Mouse (Mus musculus) 3T3-L1 (cell line): ENCODE results near the gene Zbtb24.
"Not testable (repeated sequence)": the region's sequence is repeated elsewhere in the genome, so short reads cannot be mapped to it uniquely, and the experiment has no call there.

ENCODE experiments used
- DNase-seq: peaks from one replicate; pipeline ENCODE4 v3.0.0-alpha.2; 2015; ENCODE audit warnings: low read depth, low spot score

The Zbtb24 gene

DNA sequence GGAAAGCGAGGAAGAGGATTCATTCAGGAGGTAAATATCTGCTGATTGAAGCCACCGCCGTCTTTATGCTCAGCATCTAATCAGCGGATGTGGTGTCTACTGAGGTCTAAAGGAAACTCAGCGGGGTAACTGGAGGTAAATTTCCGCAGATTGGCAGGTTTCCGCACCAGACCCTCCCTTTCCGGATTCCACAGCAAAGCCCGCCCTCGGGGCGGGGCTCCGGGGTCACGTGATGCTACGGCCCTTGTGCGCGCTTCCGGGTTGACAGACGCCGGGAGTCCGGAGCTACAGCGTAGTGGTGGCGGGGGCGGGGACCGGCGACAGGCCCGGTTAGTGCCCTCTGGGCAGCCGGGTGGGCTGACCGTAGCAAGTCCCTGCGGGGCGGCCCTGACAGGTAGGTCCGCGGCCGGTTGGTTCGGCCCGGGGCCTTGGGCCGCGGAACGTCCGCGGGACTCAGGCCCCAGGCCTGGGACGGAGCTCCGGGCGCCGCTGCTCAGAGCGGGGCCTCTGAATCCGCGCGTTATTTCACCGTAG lies at the start of gene Zbtb24:
Zbtb24 (plus strand) TSS at position 247 of the 534 bp plus-strand sequence.
- DNase-seq: peak; percentile 95

DNA sequence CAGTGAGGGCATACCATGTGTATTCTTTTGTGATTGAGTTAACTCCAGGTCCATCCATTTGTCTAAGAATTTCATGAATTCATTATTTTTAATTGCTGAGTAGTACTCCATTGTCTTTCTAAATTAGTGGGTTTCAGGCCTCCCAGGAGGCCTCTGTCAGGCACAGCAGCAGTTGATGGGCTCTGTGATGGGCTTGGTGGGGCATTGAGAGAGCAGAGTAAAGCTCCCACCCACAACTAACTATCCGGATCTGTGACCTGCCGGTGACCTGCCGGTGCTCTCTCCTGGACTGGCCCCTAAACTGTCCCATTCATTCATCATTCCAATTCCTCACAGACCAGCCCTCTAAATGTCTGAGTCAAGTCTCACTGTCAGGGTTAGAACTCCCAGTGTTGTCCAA lies 49.1 kb upstream of the Zbtb24 start:
- no peak for DNase-seq

DNA sequence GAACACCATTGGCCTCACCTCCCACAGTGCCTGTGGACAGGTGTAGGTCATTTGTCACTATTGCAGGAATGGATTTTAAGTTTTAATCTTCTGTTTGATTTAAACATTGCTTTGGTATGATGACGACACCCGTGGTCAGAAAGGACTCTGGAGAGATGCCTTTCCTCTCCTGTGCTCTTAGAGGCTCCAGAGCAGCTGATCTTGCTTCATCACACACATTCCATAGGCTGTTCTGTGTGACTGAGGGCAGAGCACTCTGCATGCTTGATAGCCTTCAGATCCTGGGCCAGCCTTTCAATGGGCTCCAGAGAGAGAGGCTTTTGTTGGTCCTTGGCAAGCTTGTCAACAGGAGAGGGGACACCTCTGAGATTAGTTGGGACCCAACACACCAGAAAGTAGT lies 46.8 kb upstream of the Zbtb24 start:
- DNase-seq: peak; percentile 8

DNA sequence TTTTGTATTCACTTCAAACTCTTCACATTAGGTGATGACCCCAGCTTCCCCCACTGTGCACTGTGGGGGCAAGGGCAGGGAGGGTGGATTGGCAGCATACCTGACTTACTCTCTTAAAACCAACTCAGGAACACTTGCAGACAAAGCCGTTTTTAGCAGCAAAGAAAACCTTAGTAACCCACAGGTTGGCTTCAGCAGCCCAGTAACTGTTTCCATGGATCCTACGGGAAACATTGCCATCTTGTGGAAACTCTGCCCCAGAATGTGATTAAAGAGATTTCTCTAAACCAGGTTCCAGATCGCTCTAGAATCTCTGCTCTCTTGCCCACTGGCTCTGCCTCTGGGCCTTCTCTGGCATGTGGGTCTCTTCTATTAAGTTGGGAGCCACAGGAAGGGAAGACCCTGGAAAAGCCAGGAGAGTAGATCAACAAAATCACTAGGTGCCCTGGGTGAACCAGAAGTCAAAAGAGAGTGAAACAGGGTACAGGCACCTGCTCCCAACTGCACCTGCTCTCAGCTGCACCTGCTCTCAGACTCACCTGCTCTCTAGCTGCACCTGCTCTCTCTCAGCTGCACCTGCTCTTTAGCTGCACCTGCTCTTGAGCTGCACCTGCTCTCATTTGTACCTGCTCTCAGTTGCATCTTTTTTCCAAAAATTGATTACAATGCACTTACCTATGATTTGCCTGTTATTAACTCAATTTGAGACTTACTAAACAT lies 46.1 kb upstream of the Zbtb24 start:
- peak; percentile 37 for DNase-seq

DNA sequence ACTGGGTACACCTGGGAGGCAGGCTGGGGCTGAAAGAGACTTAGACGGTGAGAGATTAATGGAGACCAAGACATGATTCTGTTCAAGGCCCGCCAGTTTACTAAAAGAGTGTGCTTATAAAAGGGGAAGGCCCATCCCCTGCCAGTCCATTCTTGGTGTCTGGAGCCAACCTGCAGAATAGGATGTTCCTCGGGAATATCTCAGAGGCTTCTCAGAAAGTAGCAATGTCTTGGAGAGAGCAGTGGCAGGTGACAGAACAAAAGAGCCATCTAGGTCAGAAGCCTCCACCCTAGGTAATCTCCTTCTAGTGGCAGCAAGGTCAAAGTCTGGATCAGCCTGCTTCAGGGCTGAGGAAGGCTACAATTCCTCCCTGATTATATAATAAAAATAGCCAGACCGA lies 40.0 kb upstream of the Zbtb24 start:
- DNase-seq: not testable (repeated sequence)

DNA sequence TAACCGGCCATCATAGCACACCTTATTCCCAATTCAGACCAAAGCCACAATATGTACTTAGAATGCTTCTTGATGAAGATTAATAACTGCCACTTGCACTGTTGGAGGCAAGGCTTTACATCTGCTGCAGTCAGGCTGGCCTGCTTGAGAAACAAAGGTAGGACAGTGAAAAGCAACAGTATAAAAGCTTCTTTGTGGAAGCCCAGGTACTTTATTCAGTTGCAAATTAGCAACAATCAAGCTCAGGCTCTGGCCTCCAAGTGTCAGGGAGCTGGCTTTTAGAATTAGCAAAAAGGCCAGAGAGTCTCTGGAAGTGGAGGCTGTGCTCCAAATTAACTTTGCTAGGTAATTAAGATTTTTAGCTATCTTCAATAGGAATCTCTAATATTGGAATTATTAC lies 39.4 kb upstream of the Zbtb24 start:
- DNase-seq: not testable (repeated sequence)

DNA sequence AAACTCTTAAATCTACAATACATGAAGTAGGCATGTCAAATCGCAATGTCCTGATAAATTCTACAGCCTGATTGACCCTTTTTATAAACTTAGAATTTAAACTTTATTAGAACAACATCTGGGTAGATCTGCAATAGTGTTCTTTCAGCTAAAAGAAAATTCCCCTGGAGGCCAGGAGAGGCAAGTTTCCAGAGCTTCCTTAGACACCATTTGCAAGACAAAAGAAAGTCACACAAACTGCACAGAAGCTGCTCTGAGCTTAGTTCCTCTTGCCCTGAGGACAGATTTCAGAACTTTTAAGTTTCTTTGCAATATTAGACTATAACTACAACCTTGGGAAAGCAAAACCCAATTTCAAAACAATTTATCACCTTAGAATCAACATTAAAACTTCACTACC lies 36.7 kb upstream of the Zbtb24 start:
- DNase-seq: not testable (repeated sequence)

DNA sequence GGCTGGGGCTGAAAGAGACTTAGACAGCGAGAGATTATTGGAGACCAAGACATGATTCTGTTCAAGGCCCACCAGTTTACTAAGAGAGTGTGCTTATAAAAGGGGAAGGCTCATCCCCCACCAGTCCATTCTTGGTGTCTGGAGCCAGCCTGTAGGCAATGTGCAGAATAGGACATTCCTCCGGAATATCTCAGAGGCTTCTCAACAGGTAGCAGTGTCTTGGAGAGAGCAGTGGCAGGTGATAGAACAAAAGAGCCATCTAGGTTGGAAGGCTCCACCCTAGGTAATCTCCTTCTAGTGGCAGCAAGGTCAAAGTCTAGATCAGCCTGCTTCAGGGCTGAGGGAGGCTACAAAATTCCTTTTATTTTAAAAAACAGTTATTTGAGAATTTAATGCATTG lies 34.8 kb upstream of the Zbtb24 start:
- not testable (repeated sequence) for DNase-seq

DNA sequence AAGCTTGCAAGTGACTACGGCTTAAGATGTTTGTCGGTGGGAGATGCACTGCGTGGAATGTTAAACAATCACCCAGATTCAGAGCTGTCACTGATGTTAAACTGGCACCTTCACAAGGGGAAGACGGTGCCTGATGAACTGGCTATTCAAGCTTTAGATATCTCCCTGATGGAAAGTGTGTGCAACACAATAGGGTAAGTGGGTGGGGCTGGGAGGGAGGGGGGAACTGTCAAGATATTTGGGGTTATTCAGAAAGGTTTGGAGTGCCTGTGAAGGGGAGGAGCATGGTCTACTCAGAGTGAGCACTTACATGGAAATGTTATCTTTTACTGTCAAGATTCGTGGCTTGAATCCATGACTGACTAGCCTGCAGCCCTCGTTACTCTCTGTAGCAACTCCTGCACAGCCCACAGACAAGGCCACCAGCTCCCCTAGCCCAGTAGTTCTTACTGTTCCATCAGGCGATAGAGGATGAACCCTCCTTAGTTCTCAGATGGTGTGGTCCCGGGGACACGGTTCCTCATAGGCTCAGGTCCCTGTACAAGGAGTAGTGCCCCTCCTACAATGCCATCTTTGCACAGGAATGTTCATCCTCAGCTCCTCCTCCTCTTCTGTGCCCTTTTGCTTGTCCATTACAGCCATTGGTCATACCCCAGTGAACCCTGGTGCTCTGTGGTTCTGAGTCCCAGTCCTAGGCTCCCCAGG lies 29.5 kb upstream of the Zbtb24 start:
- no peak for DNase-seq

DNA sequence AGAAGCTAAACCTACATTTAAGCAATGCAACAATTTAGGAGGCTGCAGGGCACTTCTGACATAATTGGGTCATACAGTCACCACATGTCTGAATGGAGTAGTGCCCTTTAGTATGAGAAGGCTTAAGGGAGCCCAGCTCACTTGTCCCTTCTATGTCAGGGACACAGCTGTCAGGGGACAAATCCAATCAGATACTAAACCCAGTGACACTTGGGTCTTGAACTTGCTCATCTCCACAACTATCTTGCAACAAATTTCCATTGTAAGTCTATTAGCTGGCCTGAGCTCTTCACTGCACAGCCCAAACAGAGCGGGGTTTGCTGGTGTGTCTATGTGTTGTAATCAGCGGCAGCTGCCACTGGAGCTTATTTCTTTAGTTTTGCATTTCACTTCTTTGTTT lies 26.5 kb upstream of the Zbtb24 start:
- DNase-seq: no peak

DNA sequence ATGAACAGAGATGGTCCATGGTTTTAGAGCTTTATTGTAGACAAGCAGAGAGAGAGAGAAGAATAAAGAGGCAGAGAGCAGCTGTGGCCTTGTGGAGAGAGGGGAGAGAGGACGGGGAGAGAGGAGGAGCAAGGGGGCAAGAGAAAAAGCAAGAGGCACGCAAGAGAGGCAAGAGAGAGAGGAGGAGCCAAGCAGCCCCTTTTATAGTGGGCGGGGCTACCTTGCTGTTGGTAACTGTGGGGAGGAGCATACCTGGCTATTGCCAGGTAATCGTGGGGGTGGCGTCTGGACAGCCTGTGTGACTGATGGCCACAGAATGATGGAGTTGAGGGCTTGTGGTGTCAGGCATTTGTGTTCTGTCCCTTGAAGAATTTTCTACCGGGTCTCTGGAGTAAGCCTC lies 23.8 kb upstream of the Zbtb24 start:
- DNase-seq: no peak

DNA sequence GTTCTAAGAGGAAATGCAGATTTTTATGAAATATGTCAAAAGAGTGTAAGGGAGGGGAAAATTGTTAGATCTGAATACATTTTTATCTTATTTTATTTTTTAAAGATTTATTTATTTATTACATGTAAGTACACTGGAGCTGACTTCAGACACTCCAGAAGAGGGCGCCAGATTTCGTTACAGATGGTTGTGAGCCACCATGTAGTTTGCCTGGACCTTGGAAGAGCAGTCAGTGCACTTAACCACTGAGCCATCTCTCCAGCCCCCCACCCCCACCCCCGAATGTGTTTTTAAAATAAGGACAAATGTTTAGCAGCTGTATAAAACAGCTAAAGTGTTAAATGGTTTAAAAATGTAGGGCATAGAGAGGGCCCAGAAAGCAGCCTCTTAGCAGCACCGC lies 15.6 kb upstream of the Zbtb24 start:
- DNase-seq: peak; percentile 70

DNA sequence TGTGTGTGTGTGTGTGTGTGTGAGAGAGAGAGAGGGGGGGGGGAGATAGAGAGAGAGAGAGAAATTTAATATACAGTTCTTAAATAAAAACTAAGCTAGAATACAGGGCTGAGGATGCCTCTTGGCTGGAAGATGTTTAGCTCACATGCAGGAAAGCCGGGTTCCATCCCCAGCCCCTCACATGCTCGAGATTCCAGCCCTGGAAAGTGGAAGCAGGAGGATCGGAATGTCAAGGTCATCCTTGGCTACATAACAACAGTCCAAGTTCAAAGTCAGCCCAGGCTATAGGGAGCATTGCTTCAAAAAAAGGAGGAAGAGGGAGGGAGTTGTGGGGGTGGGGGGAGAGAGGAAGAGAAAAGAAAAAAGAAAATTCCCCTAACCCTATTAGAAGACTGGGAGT lies 15.0 kb upstream of the Zbtb24 start:
- DNase-seq: no peak

DNA sequence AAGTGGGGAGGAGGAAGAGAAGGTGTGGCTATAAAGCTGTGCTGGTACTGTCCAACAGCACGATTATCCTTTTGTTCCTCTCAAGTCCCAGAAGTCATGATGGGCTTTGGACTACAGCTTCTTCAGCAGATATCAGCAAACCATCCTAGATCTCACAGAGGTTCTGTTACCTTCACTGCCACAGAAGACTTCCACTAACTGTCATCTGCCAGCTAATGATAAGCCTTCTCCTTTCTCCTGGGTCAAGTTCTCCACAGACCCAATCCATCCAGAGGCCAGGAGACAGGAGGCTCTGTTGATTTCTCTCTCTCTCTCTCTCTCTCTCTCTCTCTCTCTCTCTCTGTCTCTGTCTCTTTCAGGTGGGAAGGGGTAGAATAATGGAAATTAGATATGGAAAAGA lies 2.0 kb upstream of the Zbtb24 start:
- no peak for DNase-seq

DNA sequence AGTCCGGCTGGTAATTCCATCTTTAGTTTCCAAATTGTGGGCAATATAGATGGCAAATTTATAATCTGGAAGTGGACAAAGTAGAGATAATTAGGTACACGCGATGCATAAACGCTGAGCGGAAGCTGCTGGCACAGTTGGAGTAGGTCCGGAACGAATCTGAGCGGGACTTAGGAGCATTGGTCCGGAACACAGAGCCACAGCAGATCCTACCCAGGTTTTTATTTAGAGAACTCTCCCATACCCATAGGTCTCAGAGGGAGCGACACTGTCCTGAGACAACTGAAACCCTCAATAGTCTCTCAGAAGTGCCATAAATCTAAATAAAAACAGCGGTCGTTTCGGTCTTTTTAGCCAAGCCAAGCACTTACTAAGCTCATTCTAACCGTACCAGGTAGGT lies 499 bp upstream of the Zbtb24 start:
- no peak for DNase-seq

DNA sequence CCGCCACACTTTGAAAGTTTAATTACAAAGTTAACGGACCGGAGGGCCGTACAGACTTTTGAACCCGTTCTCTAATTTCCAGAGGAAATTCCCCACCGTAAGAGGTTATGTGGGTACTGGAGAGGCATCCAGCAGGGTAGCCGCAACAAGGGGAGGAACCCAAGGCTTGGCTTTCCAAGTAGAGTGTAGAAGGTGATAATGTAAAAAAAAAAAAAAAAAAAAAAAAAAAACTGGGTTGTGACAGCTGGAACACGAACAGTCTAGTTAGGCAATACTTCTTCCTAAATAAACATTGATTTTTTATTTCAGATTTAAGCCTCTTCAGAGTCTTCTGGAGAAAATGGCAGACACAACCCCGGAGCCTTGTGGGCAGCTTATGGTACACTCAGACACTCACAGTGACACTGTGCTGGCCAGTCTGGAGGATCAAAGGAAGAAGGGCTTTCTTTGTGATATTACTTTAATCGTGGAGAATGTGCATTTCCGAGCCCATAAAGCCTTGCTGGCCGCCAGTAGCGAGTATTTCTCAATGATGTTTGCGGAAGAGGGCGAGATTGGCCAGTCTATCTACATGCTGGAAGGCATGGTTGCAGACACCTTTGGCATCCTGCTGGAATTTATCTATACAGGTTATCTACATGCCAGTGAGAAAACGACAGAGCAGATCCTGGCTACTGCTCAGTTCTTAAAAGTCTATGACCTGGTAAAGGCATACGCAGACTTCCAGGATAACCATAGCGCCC lies 768 bp downstream of the Zbtb24 start:
- DNase-seq: peak; percentile 29

DNA sequence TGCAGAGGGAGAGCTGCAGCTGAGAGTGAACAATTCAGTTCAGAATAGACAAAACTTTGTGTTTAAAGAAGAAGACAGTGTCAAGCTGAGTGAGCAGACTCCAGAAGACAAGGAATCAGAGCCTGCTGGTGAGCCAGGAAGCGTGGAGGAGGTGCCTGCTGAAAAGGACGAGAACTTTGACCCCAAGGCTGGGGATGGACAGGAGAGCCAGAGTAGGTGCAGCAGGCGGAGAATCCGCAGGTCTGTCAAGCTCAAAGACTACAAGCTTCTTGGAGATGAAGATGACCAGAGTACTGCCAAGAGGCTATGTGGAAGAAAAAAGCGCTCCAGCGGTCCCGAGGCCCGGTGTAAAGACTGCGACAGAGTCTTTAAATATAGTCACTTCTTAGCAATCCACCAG lies 1.5 kb downstream of the Zbtb24 start:
- no peak for DNase-seq

DNA sequence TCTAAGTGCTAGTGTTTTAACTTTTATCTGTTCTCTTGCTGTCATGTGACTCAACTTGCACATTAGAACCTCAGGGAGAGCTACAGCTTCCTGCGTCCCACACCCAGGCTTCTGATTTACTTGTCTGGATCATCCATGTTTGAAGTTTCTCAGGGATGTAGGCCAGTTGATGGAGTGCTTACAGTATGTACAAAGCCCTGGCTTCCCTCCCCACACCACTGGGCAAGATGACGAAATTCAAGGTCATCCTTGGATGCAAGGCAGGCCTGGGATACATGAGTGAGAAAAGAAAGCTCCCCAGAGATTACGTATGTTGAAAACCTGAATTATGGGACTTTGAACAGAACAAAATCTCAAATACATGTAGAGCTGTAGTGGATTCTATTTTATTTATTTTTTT lies 2.6 kb downstream of the Zbtb24 start:
- DNase-seq: peak; percentile 27

DNA sequence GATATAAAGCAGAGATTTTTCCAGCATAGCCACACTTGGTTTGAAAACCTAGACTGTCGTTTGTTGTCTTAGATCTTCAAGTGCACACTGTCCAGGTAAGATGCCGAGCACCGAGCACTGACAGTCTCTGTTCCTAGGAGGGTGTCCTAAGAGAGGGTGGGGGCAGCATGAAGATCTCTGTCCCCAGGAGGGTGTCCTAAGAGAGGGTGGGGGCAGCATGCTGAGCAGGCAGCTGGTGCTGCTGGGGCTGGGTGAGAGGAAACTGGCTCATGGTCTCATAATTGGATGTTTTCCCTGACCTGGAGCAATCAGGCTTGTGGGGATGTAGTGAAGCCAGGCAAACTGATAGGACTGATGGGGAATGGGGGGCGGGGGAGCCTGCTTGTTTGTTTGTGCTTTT lies 9.8 kb downstream of the Zbtb24 start:
- no peak for DNase-seq

DNA sequence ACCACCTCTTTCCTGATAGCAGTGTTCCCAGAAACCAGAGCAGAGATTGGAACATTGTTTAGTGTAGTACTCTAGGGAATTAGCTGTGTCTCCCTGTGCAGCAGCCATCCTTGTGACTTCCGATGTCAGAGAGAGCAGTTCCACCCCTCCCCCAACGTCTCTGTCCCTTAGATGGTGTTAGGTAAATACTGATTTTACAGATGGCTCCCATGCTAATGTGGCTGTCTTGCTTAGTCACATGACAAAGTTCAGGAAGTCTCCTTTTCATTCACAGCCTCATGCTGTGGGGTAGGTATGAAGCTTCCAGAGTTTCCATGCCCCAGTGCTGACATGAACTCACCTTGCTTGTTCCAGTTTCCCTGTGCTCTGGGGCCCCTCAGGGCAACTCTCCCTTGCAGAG lies 10.3 kb downstream of the Zbtb24 start:
- DNase-seq: no peak

DNA sequence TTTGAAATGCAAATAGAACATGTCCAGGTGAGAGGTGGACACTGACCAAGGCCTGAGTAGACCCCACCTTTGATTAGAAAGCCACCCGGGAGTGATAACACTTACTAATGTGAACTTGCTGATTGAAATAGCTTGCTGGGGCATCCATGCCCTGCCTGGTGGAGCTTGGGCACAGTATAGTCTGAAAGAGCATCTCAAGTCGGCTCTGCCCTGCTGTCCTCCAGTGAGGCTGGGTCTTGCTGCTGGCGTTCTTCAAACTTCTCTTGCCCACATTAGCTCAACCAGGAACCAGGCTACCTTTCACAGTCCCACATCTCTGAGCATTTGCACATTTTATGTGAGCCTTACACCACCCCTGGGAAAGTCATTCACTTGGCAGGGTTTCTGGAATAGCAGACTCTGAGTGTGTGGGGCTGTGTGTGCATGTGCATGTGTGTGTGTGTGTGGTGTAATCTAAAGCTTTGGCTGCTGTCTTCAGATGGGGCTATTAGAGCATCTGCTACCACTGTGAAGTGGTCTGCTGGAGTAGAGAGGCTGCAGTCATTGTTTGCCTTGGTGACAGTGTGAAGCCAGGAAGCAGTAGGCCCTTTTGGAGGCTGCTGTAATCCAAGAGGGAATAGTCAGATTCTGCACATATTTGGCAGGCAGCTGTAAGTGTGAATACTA lies 11.0 kb downstream of the Zbtb24 start:
- no peak for DNase-seq

DNA sequence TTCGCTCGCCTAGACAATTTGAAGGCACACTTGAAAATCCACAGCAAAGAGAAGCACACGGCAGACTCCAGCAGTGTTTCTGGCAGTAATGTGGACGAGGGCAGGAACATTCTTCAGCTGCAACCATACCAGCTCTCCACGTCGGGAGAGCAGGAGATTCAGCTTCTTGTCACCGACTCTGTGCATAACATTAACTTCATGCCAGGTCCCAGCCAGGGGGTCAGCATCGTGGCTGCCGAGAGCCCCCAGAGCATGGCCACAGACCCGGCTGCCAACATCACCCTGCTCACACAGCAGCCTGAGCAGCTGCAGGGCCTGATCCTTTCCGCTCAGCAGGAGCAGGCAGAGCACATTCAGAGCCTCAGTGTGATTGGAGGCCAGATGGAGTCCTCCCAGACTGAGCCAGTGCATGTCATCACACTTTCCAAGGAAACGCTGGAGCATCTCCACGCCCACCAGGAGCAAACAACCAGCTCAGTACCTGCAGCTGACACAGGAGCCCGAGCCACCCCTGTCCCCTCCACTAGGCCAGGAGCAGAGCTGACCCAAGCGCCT lies 14.3 kb downstream of the Zbtb24 start:
- no peak for DNase-seq
